Mouse (Mus musculus) v-Abl transformed pro-B cells (cell line): ENCODE data around the gene Ncf1.

Source experiments
- in situ Hi-C, 2 experiments: fragments of 400-800 bp; cut with MboI; formaldehyde crosslinking; loops; one replicate each; pipeline ENCODE4 v1.15.1; 2025; ENCODE audit not compliant: unreplicated experiment in 2 of 2

Ncf1 gene

GRCm38 (mm10) chr5:134248608-134249244, 19.3 kb upstream of the Ncf1 start:
- in situ Hi-C loops: no loop called here

DNA sequence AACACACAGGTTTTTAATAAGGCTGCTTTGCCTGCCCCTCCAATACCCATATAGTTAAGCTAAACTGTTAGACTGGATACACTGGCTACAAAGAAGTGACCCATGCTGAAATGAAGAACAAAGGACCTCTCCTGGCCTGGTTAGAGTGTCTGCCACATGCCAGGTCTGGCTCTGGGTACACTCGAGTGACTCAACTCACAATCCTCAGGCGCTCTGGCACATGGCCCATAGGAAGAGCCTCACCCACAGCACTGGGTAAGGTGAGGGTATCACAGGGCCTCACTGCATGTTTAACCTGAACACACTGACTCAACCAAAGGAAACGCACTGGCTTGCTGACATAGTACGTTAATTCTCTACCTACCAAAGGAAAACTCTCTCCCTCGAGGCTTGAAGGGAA, 16.7 kb upstream of the Ncf1 start:
- in situ Hi-C loops: no loop called here

DNA sequence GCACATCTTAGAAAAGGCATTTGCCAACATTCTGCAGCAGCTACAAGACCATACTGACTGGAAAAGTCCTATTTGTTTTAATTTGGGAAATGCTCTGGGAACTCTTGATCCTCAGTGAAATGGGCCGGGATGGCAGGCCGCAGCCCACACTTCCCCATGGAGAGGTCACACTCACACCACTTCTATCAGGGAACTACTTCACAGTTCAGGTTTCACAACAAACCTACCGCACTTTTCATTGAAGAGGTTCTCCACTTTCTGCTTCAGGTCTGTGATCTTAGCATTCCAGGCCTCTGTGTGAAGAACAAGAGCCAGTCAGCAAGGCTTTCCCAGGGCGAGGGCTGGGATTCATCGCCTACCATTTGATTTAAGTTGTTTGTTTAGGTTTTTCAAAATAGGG, 15.5 kb upstream of the Ncf1 start:
- in situ Hi-C loops: no loop called here

GRCm38 (mm10) chr5:134243661-134244436, 14.4 kb upstream of the Ncf1 start:
- in situ Hi-C loops: no loop called here

DNA sequence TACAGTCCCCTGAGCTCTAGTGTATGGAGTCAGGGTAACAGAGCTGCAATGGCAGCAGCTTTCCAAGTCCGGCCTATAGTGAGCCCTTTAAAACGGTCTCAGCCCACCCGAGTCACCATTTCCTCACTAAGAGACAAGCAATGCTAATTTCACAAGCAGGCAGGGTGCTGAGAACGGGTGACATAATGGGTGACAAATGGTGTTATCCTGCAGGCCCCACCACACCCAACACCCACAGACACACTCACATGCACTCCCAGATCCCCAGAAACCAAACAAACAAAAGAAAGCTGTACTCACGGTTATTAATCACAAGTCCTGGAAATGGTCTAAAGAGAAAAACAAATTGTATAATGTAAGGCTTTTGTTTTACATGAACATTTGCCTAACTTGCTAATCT, 12.4 kb upstream of the Ncf1 start:
- in situ Hi-C loops: no loop called here

DNA sequence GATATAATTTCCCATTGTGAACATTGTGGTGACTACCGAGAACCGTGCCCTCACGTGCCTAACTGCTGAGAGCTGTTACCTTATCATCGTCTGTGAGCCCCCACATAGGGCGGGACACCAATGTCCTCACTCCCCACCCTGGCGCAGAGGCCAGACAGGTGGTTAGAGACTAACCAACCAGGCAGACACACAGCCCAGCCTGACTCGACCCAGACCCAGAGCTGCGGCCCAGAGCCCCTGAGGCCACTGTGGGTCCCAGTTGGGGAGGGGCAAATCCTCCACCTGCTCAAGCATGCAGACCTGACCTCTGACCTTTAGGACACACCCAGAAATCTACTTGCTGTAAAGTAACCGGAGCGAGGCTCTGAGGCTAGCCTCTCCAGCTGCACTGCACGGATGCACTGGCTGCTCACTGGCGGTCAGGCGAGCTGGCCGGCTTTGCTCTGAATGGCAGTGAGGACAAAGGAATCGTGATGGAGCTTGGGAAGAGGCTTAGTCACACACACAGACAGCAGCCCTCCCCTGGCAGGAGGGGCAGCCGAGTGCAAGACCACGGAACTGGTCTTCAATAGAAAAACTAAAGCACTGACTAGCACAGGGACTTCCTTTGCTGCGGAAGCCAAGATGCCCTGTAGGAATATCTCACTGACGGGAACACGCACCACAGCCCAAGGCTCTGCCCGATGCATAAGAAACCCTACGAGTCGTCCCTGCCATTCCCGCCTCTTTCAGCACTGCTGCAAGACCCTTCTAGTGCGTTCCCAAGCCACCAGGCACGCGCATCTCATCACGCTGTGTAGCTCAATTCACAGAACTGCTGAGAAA, 8.7 kb upstream of the Ncf1 start:
- in situ Hi-C loops: no loop called here

DNA sequence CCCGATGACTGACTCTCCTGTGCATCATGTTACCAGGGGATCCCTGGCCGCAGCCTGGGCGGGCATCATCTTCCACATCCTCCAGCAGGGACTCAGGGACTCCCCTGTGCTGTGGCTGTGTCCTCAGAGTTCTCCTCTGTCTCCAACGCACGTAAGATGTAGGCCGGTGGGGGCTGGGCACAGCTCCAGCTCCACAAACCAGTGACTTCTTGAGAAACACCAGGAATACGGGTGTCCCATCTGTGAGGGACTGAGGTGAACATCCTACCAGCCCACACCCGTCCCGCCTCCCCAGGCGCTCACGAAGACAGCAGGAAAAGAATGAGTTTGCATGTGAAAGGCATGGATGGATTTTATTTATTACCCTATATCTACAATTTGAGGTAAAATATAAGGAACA, 8.1 kb upstream of the Ncf1 start:
- in situ Hi-C loops: no loop called here

DNA sequence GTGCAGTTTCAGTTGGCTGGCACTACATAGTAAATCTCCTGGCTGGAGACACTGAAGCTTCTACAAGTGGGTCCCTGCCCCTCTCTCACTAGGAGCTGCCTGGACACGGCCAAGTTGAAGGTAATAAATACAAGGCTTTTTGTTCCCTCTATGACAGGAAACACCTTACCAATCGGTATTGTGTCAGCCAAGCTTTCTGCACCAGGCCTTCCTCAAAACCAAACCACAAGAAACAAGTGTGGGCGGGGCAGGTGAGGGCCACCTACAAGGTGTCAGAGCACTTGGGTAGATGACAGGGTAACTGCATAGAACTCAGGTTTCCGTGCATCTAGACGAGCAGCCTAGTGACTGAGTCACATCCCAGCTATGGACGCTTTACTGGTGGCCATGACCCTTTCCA, 7.4 kb upstream of the Ncf1 start:
- in situ Hi-C loops: no loop called here

GRCm38 (mm10) chr5:134236241-134236640, 6.8 kb upstream of the Ncf1 start:
- in situ Hi-C loops: no loop called here

DNA sequence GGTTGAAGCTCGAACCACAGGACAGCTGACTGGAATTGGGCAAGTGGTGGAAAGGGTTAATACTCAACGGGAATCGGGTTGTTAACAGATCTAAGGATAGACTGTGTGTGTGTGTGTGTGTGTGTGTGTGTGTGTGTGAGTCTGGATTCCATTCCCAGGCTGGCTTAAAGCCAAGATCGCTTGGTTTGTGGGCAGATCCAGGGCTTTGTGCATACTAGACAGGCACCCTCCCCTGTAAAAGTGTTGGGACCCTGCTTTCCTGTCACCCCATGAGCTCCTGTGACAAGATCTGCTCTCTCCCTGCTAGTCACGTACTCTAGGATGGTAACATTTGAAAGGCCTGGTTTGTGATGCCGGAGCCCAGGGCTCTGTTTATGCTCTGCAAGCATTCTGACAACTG, 5.7 kb upstream of the Ncf1 start:
- in situ Hi-C loops: no loop called here

DNA sequence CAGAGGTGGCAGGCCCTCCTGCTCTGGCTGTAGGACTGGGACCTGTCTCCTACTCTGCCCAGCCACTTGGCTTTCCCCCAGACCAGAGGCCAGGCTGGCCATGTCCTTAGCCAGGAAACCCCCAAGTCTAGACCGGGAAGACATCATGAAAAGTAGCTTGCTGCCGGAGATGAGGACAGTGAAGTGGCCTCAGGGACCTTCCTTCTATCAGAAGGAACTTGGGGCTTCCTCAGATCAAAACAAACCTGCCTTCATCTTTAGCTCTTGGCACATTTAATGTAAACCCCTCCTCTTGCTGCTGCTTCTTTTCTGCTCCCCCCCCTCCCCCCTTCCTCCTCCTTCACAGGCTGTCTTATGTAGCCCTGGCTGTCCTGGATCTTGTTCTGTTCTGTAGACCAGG, 4.8 kb upstream of the Ncf1 start:
- in situ Hi-C loops: no loop called here

DNA sequence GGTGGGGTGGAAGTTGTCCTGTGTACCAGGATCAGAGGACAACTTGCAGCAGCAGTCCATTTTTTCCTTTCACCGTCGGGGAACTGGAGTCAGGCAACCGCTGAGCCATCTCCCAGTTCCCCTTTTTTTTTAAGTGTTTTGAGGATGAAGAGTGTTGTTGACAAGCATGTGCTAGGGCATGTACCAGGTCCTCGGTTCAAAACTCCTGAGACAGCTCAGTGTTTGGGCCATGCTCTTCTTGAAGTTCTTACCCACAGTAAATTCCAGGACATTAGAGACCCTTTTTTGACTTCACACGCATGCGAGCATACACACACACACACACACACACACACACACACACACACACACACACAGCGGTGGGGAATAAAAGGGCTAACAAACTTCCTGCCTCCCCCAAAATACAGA, 3.8 kb upstream of the Ncf1 start:
- in situ Hi-C loops: no loop called here

GRCm38 (mm10) chr5:134232568-134232967, 3.1 kb upstream of the Ncf1 start:
- in situ Hi-C loops: no loop called here

GRCm38 (mm10) chr5:134232111-134232510, 2.7 kb upstream of the Ncf1 start:
- in situ Hi-C loops: no loop called here

- in situ Hi-C loops: no loop called here
Observed at GRCm38 (mm10) chr5:134231376-134231775, 2.0 kb upstream of the Ncf1 start.

GRCm38 (mm10) chr5:134228249-134228638, 1.2 kb downstream of the Ncf1 start:
- in situ Hi-C loops: loop anchor here (5.0 to 10.0 kb wide), 3 partner anchors 41 to 117 kb away; no protein-coding TSS in a partner anchor

- in situ Hi-C loops: loop anchor here (5.0 to 10.0 kb wide), 3 partner anchors 40 to 117 kb away; no protein-coding TSS in a partner anchor
Observed at GRCm38 (mm10) chr5:134227574-134228248, 1.7 kb downstream of the Ncf1 start.

DNA sequence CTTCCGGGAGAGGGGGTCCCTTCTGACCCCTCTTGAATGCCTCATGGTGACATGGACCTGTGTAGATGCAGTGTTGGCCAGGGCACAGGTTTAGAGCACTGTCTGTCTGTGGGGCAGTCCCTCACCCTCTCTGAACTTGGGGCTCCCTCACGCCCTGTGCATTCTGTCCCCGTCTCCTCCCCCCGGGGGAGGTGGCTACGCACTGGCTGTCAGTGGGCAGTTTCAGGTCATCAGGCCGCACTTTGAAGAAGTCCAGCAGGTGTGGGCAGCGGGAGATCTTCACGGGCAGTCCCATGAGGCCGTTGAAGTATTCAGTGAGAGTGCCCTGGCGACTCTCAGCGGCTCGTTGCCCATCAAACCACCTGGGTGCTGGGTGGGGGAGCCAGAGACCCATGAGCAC, 2.5 kb downstream of the Ncf1 start:
- in situ Hi-C loops: loop anchor here (5.0 to 10.0 kb wide), 3 partner anchors 40 to 118 kb away; no protein-coding TSS in a partner anchor

DNA sequence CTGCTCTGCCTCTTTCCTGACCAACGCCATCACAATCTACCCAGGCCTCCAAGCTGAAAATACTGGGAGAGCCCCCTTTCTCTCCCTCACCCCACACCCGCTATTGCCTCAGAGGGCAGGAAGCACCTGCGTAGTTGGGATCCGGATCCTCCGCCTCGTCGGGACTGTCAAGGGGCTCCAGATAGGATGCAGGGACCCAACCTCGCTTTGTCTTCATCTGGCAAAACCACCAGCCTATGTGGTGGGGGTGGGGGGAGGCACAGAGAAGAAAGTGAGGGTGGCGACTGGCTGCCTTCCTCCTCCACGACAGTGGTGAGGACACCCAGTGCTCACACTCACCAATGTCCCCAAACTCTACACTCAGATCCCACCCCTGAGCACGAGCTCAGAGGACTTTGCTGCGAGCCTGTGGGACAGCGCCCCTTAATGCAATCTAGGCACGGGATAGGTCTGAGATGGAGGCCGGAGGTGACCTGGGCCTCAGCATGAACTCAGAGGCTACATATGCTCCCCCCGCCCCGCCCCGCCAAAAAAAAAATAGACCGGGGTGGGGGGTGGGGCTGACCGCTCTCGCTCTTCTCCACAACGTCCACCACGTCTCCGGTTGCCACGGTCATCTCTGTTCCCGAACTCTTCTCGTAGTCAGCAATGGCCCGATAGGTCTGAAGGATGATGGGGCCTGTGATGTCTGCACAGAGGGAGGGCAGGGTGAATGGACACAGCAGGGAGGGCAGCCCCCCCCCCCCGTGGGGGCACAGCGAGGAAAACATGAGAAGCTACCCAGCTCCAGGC, 4.1 kb downstream of the Ncf1 start:
- in situ Hi-C loops: loop anchor here (5.0 to 10.0 kb wide), 3 partner anchors 38 to 119 kb away; no protein-coding TSS in a partner anchor

DNA sequence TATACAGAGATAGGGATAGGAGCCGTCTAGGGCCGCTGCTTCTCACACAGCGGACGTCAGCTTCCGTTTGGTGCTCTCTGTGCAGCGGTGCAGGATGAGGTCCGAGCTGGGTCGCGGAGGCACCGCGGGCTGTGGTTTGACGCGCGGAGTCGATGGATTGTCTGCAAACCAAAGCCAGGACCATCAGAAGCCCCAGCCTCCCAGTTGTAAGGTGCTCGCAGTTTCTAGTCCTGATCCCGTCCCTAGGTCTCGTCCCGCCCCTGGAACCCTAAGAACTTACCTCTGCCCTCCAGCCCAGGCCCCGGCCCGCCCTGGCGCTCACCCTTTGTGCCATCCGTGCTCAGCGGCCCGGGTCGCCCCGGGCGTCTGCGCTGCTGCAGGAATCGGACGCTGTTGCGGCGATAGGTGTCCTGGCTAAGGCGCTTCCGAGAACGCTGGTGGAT, 7.7 kb downstream of the Ncf1 start:
- in situ Hi-C loops: loop anchor here in 1 of 2 experiments (10.0 kb wide), 1 partner anchor 123 kb away; no protein-coding TSS in a partner anchor
